Mouse (Mus musculus): ENCODE results near the gene Prdm5. TPM values are rescaled to one million over a fixed set of nuclear protein-coding genes. Genes with fewer than 3 reads are reported as not detected.

Prdm5 gene
- 0.40 TPM for total RNA-seq (2023)

GRCm38 (mm10) chr6:65778861-65779688 is at the start of gene Prdm5:
Gene Prdm5 (plus strand): TSS chr6:65778988.

GRCm38 (mm10) chr6:65952309-65952708 is 173.5 kb downstream of the Prdm5 start, which contains the start of gene 4930544G11Rik:
Gene 4930544G11Rik (plus strand): TSS chr6:65952609.

Other genes with a start within 250 kb of the Prdm5 start
- 0.49 TPM for gene Ndnf, start 107.4 kb upstream of the Prdm5 start, total RNA-seq (2023)
- gene 4930544G11Rik, start 173.6 kb downstream of the Prdm5 start, total RNA-seq (2023): not detected